Mouse (Mus musculus) lung, embryonic 14.5 days (tissue): ENCODE measurements around the gene Slc38a9. TPM values are rescaled to one million over a fixed set of nuclear protein-coding genes. Genes with fewer than 3 reads are reported as not detected.

Experiments
- ATAC-seq: fragments of 200-750 bp; cut with Nextera tagmentation; 2 replicates; pipeline ENCODE4 v1.8.0; 2017; ENCODE audit warnings: mild to moderate bottlenecking, moderate TSS enrichment, moderate library complexity; ENCODE audit not compliant: insufficient read depth
- DNase-seq: peaks from one replicate; pipeline ENCODE4 v3.0.0-alpha.2; 2015
- H3K27ac ChIP-seq: fragments of 300-500 bp; sonication (generic); 2 replicates; pipeline ENCODE4 v1.5.1; 2014; ENCODE audit warnings: low read depth, mild to moderate bottlenecking, moderate library complexity
- H3K27me3 ChIP-seq: fragments of 300-500 bp; sonication (generic); 2 replicates; pipeline ENCODE4 v1.6.1; 2014; ENCODE audit warnings: low read length, control low read depth; ENCODE audit not compliant: insufficient read depth
- H3K36me3 ChIP-seq: fragments of 300-500 bp; sonication (generic); 2 replicates; pipeline ENCODE4 v1.6.1; 2014; ENCODE audit warnings: control low read depth; ENCODE audit not compliant: insufficient read depth
- H3K4me1 ChIP-seq: fragments of 300-500 bp; sonication (generic); 2 replicates; pipeline ENCODE4 v1.6.1; 2014; ENCODE audit warnings: antibody characterized with exemption, control low read depth; ENCODE audit not compliant: insufficient read depth
- H3K4me2 ChIP-seq: fragments of 300-500 bp; sonication (generic); 2 replicates; pipeline ENCODE4 v1.6.1; 2014; ENCODE audit warnings: mild to moderate bottlenecking
- H3K4me3 ChIP-seq: fragments of 300-500 bp; sonication (generic); 2 replicates; pipeline ENCODE4 v1.5.1; 2014; ENCODE audit warnings: low read depth, low read length
- H3K9ac ChIP-seq: fragments of 300-500 bp; sonication (generic); 2 replicates; pipeline ENCODE4 v1.6.1; 2014
- H3K9me3 ChIP-seq: fragments of 300-500 bp; sonication (generic); 2 replicates; pipeline ENCODE4 v1.6.1; 2016; ENCODE audit warnings: low read depth, low read length, control low read depth
- CTCF ChIP-seq: IDR thresholded peaks from 2 replicates; pipeline ENCODE4 v1.5.1; 2016; ENCODE audit warnings: antibody characterized with exemption, low read depth
- WGBS: fragments of 180-500 bp; shearing (Covaris S2); extraction: QIAGEN DNeasy Blood & Tissue Kit; methylation state at CpG from one replicate; pipeline ENCODE4 v1.1.7; 2014; 5-methylcytosine and 5-hydroxymethylcytosine counted together
- polyA plus RNA-seq: library from polyadenylated mRNA; unstranded; fragments of >200 nt; fragmentation: Nextera tagmentation; extraction: Ambion mirVana; gene quantifications from 2 replicates; pipeline ENCODE4 v1.2.1, GENCODE M21; 2014

Gene Slc38a9
- polyA plus RNA-seq, 1 experiment from 2014 or later: 13.1 TPM

GRCm38 (mm10) chr13:112661687-112662086 is 1.1 kb downstream of the Slc38a9 start:
- peak overlapping the region; percentile 68; the same call in 1 of the 2 replicates for H3K4me3 ChIP-seq
- TF ChIP-seq CTCF: no peak

GRCm38 (mm10) chr13:112666433-112667024 is 6.0 kb downstream of the Slc38a9 start:
- 85% methylated on average over 10 of the region's 10 CpGs for whole genome bisulfite sequencing
- Histone ChIP-seq H3K4me2 (no peak overlapping the region), H3K4me1 (no peaks in the 10 kb centered on the region), H3K27me3 (no peaks in the 10 kb centered on the region), H3K9ac (no peak overlapping the region), H3K36me3 (no peaks in the 10 kb centered on the region), H3K27ac (no peak overlapping the region), H3K4me3 (no peak overlapping the region), H3K9me3 (no peaks in the 10 kb centered on the region)
- TF ChIP-seq CTCF: no peak
- ATAC-seq (no peak), DNase-seq (no peak)

More at GRCm38 (mm10) chr13:112661687-112662086, 1.1 kb downstream of the Slc38a9 start:
- Histone ChIP-seq H3K27ac (no peak overlapping the region), H3K9ac (no peak overlapping the region; the same call in 1 of the 2 replicates), H3K27me3 (no peaks in the 10 kb centered on the region), H3K36me3 (no peaks in the 10 kb centered on the region), H3K4me2 (peak overlapping the region; percentile 88), H3K9me3 (no peaks in the 10 kb centered on the region), H3K4me1 (no peaks in the 10 kb centered on the region)
- ATAC-seq (no peak), DNase-seq (no peak)
- 71% methylated on average over 2 of the region's 2 CpGs for WGBS

DNA sequence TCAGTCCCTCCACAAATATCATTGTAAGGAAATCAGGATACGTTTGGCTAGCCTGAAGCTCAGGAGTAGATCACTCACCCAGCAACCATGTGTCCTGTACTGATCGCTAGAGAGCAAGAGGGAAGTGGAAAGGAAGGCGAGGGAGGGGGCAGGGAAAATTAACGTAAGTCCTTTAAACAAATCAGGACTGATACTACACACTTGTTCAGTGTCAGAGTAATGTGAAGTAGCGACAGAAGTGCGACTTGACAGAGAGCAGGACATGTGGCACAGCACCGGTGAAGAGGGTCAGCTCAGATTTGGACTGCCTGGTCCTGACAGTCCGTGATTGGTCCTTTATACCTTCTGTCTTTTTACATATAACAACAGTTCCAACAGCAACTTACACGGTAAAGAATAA is 6.7 kb downstream of the Slc38a9 start:
- H3K9me3 ChIP-seq: no peaks in the 10 kb centered on the region
- no peaks in the 10 kb centered on the region for H3K27me3 ChIP-seq
- no peak for TF ChIP-seq CTCF
- ATAC-seq: no peak
- no peak overlapping the region for H3K27ac ChIP-seq
- no peak for DNase-seq
- no peaks in the 10 kb centered on the region for H3K4me1 ChIP-seq
- no peak overlapping the region for H3K4me2 ChIP-seq
- H3K9ac ChIP-seq: no peak overlapping the region
- H3K36me3 ChIP-seq: no peaks in the 10 kb centered on the region
- 47% methylated on average over 9 of the region's 9 CpGs for WGBS
- no peak overlapping the region for H3K4me3 ChIP-seq

GRCm38 (mm10) chr13:112671708-112672107 is 11.2 kb downstream of the Slc38a9 start:
- WGBS: 62% methylated on average over 13 of the region's 13 CpGs
- Histone ChIP-seq H3K4me2 (no peak overlapping the region), H3K27ac (no peak overlapping the region), H3K36me3 (no peaks in the 10 kb centered on the region), H3K9me3 (no peaks in the 10 kb centered on the region), H3K9ac (no peak overlapping the region), H3K4me3 (no peak overlapping the region), H3K4me1 (no peaks in the 10 kb centered on the region), H3K27me3 (no peaks in the 10 kb centered on the region)
- peak; percentile 38; the same call in 1 of the 2 replicates for TF ChIP-seq CTCF
- DNase-seq: no peak
- no peak for ATAC-seq

- H3K4me3 ChIP-seq: no peak overlapping the region
- no peaks in the 10 kb centered on the region for H3K27me3 ChIP-seq
- ATAC-seq (no peak), DNase-seq (no peak)
- no peak overlapping the region for H3K4me2 ChIP-seq
- WGBS: 43% methylated on average over 6 of the region's 6 CpGs
- H3K27ac ChIP-seq: no peak overlapping the region
- no peaks in the 10 kb centered on the region for H3K36me3 ChIP-seq
- no peaks in the 10 kb centered on the region for H3K4me1 ChIP-seq
- no peaks in the 10 kb centered on the region for H3K9me3 ChIP-seq
- H3K9ac ChIP-seq: no peak overlapping the region
- no peak for TF ChIP-seq CTCF
Observed at GRCm38 (mm10) chr13:112672797-112673196, 12.2 kb downstream of the Slc38a9 start.

DNA sequence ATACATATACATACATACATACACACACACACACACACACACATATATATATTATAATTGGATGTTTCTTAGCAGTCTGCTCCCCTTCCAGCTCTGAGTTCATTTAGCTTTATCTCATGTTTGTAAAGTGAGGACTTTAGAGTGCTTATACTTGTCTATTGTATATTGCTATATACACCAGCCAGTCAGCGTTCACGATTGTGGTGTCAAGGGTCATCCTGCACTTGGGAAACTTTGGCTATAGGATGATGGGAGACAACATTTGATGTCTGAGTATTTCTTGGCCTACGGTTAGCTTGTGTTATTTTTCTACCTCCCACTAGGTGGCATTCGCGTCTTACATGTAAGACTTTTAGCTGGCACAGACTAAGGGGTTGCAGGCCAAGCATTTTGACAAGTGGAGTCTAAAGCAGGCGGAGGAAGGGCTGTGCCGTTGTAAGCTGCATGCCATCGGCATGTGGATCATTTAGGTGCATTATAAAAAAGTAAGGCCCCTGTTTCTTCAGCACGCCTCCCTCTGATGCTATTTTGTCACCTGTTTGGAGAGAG is 13.4 kb downstream of the Slc38a9 start:
- TF ChIP-seq CTCF: peak; percentile 96
- H3K27me3 ChIP-seq: no peaks in the 10 kb centered on the region
- no peak overlapping the region for H3K4me3 ChIP-seq
- peak; percentile 95 for DNase-seq
- ATAC-seq: peak; percentile 88
- H3K4me1 ChIP-seq: no peaks in the 10 kb centered on the region
- H3K9ac ChIP-seq: no peak overlapping the region
- no peak overlapping the region for H3K27ac ChIP-seq
- WGBS: 10% methylated on average over 9 of the region's 9 CpGs
- no peaks in the 10 kb centered on the region for H3K36me3 ChIP-seq
- no peaks in the 10 kb centered on the region for H3K9me3 ChIP-seq
- no peak overlapping the region for H3K4me2 ChIP-seq

DNA sequence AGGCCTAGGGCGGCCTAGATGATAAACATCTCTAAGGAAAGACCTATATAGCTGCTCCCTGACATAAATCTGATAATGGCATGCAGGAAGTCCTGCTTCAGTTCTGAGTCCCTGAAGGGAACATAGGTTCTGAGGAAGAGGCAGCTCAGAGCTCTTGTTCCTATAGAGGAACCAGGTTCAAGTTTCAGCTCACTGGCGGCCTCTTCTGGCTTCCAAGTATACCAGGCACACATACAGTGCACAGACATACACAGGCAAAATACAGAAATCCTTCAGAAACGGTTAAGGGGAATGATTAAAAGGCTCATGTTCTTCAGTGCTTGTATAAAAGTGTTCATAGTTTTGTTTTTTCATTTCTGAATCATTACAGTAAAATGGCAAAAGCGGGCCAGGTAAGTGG is 17.6 kb downstream of the Slc38a9 start:
- 91% methylated on average over 4 of the region's 4 CpGs for WGBS
- Histone ChIP-seq H3K4me1 (no peaks in the 10 kb centered on the region), H3K27ac (no peak overlapping the region), H3K36me3 (no peaks in the 10 kb centered on the region), H3K4me2 (no peak overlapping the region), H3K27me3 (no peaks in the 10 kb centered on the region), H3K4me3 (no peak overlapping the region), H3K9me3 (no peaks in the 10 kb centered on the region), H3K9ac (no peak overlapping the region)
- no peak for ATAC-seq
- 0 out of 2 replicates have a peak, but pooled peaks have one; percentile 34 for TF ChIP-seq CTCF
- DNase-seq: peak; percentile 31
